Mouse (Mus musculus): Measurements from ENCODE around the gene Otx2. TPM values are rescaled to one million over a fixed set of nuclear protein-coding genes. Genes with fewer than 3 reads are reported as not detected.

Otx2 gene
- total and polyA plus RNA-seq, 3 experiments = not detected

GRCm38 (mm10) chr14:48700790-48701370 is 27.3 kb upstream of the Otx2 start:
- H3K36me3 ChIP-seq (ENCODE audit: control insufficient read depth in 1 of 2, insufficient read depth in 2 of 2, low read length in 2 of 2) = no peaks in the 10 kb centered on the region
- no peaks in the 10 kb centered on the region for H3K9me3 ChIP-seq (replicated peaks; ENCODE audit: insufficient read depth, low read length)
- DNase-seq (ENCODE audit: low read depth, low spot score) = no peak
- TF ChIP-seq POLR2AphosphoS5 (IDR thresholded peaks at IDR 0.05; ENCODE audit: borderline replicate concordance, low read depth, low read length) (no peak), MAZ (IDR thresholded peaks at IDR 0.05; ENCODE audit: low read depth, low read length) (no peak), TBP (IDR thresholded peaks at IDR 0.05; ENCODE audit: low read depth, low read length) (no peak), TAL1 (IDR thresholded peaks at IDR 0.05; ENCODE audit: low read length) (no peak), ZNF384 (IDR thresholded peaks at IDR 0.05; ENCODE audit: low read depth, low read length) (no peak), GABPA (IDR thresholded peaks at IDR 0.05; ENCODE audit: low read depth, low read length) (no peak), ETS1 (IDR thresholded peaks at IDR 0.05; ENCODE audit: low read depth, low read length) (no peak), ZMIZ1 (IDR thresholded peaks at IDR 0.05; ENCODE audit: low read depth, low read length) (no peak), TCF12 (IDR thresholded peaks at IDR 0.05; ENCODE audit: low read depth, low read length) (no peak), KAT2A (conservative IDR thresholded peaks at IDR 0.05; ENCODE audit: low read depth, low read length) (no peak), RCOR1 (IDR thresholded peaks at IDR 0.05; ENCODE audit: low read depth, low read length) (no peak), NRF1 (IDR thresholded peaks at IDR 0.05; ENCODE audit: insufficient read depth, low read depth, low read length, poor library complexity, severe bottlenecking) (no peak), GATA1 (IDR thresholded peaks at IDR 0.05; ENCODE audit: low read depth, low read length) (no peak)
- H3K27ac ChIP-seq (ENCODE audit: control insufficient read depth, low read depth, low read length) = no peak overlapping the region
- no peaks in the 10 kb centered on the region for H3K27me3 ChIP-seq (ENCODE audit: control insufficient read depth in 1 of 2, insufficient read depth in 2 of 2, low read length in 2 of 2)
- no peak overlapping the region for H3K4me3 ChIP-seq (ENCODE audit: control insufficient read depth in 1 of 2, insufficient read depth in 1 of 2, low read depth in 2 of 2, low read length in 2 of 2)
- H3K4me1 ChIP-seq (ENCODE audit: control insufficient read depth in 1 of 2, insufficient read depth in 2 of 2, low read length in 2 of 2) = no peaks in the 10 kb centered on the region
- no peaks in the 10 kb centered on the region for H3K79me2 ChIP-seq (ENCODE audit: control insufficient read depth, insufficient read depth, low read length, poor library complexity)
- no peak overlapping the region for H3K9ac ChIP-seq (ENCODE audit: control insufficient read depth, low read depth, low read length, poor library complexity, severe bottlenecking)

DNA sequence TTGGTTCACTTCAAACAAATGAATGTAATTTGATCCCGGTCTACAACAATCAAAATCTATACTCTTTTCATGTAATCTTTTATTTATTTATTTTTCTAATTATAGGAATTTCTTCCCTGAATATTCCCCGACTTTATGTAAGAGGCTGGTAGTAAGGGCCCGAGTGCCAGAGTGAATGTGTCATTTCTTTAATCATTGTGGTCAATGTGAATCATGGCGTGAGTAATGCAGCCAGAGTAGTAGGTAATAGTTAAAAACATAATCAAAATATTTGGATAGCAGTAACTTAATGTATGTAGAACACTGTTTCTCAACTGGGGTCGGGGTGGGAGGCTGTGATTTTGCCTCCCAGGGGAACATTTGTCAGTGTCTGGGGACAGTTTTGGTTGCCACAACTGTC is 6.0 kb upstream of the Otx2 start:
- Histone ChIP-seq H3K27ac (ENCODE audit: control insufficient read depth, low read depth, low read length) (no peak overlapping the region), H3K9ac (ENCODE audit: control insufficient read depth, low read depth, low read length, poor library complexity, severe bottlenecking) (no peak overlapping the region), H3K79me2 (ENCODE audit: control insufficient read depth, insufficient read depth, low read length, poor library complexity) (no peaks in the 10 kb centered on the region), H3K9me3 (replicated peaks; ENCODE audit: insufficient read depth, low read length) (no peaks in the 10 kb centered on the region), H3K4me1 (ENCODE audit: control insufficient read depth in 1 of 2, insufficient read depth in 2 of 2, low read length in 2 of 2) (no peaks in the 10 kb centered on the region), H3K4me3 (ENCODE audit: control insufficient read depth in 1 of 2, insufficient read depth in 1 of 2, low read depth in 2 of 2, low read length in 2 of 2) (no peak overlapping the region), H3K27me3 (ENCODE audit: control insufficient read depth in 1 of 2, insufficient read depth in 2 of 2, low read length in 2 of 2) (peaks cover 4 to 5% of the 10 kb centered on the region in 2 experiments; a peak in 2 of 4 replicates), H3K36me3 (ENCODE audit: control insufficient read depth in 1 of 2, insufficient read depth in 2 of 2, low read length in 2 of 2) (no peaks in the 10 kb centered on the region)
- TF ChIP-seq ZC3H11A (IDR thresholded peaks at IDR 0.05; ENCODE audit: low read depth, low read length) (no peak), POLR2AphosphoS2 (IDR thresholded peaks at IDR 0.05; ENCODE audit: low read length) (no peak), ZNF384 (IDR thresholded peaks at IDR 0.05; ENCODE audit: low read depth, low read length) (no peak), POLR2A (IDR thresholded peaks at IDR 0.05; ENCODE audit: control insufficient read depth in 1 of 2, insufficient read depth in 1 of 2, low read depth in 1 of 2, low read length in 2 of 2, poor library complexity in 1 of 2) (no peak), CTCF (IDR thresholded peaks at IDR 0.05 in 2 of 3, conservative IDR thresholded peaks at IDR 0.05 in 1 of 3; ENCODE audit: control insufficient read depth in 1 of 3, insufficient read depth in 1 of 3, low read depth in 2 of 3, low read length in 3 of 3, poor library complexity in 1 of 3, severe bottlenecking in 1 of 3) (no peak), NELFE (IDR thresholded peaks at IDR 0.05; ENCODE audit: low read depth, low read length) (no peak), EP300 (IDR thresholded peaks at IDR 0.05; ENCODE audit: low read depth in 1 of 2, low read length in 2 of 2) (no peak), RCOR1 (IDR thresholded peaks at IDR 0.05; ENCODE audit: low read depth, low read length) (no peak), JUND (IDR thresholded peaks at IDR 0.05; ENCODE audit: low read depth, low read length) (no peak), MAX (IDR thresholded peaks at IDR 0.05; ENCODE audit: low read length) (no peak), USF1 (IDR thresholded peaks at IDR 0.05; ENCODE audit: low read depth, low read length) (no peak), POLR2AphosphoS5 (IDR thresholded peaks at IDR 0.05; ENCODE audit: borderline replicate concordance, low read depth, low read length) (no peak)
- no peak for DNase-seq (ENCODE audit: low read depth, low spot score)
